Mouse (Mus musculus) lung, embryonic 16.5 days (tissue): Measurements from ENCODE around the gene Atic. TPM values are rescaled to one million over a fixed set of nuclear protein-coding genes. Genes with fewer than 3 reads are reported as not detected.
A peak's percentile ranks its signal among the peaks of the same experiment; 100 is the strongest.

ENCODE experiments used
- ATAC-seq: fragments of 200-750 bp; cut with Nextera tagmentation; 2 replicates; pipeline ENCODE4 v1.8.0; 2017; ENCODE audit warnings: low read depth, mild to moderate bottlenecking, moderate library complexity
- H3K27ac ChIP-seq: fragments of 300-500 bp; sonication (generic); 2 replicates; pipeline ENCODE4 v1.5.1; 2014; ENCODE audit warnings: mild to moderate bottlenecking, control low read depth, low read length
- H3K27me3 ChIP-seq: fragments of 300-500 bp; sonication (generic); 2 replicates; pipeline ENCODE4 v1.6.1; 2014; ENCODE audit warnings: low read depth, low read length, mixed read lengths; ENCODE audit not compliant: control insufficient read depth, insufficient read depth
- H3K36me3 ChIP-seq: fragments of 300-500 bp; sonication (generic); 2 replicates; pipeline ENCODE4 v1.6.1; 2014; ENCODE audit warnings: low read length; ENCODE audit not compliant: control insufficient read depth, insufficient read depth
- H3K4me1 ChIP-seq: fragments of 300-500 bp; sonication (generic); replicated peaks from 2 replicates; pipeline ENCODE4 v1.6.1; 2014; ENCODE audit warnings: low read length, mixed read lengths; ENCODE audit not compliant: control insufficient read depth, insufficient read depth
- H3K4me2 ChIP-seq: fragments of 300-500 bp; sonication (generic); 2 replicates; pipeline ENCODE4 v1.6.1; 2014; ENCODE audit warnings: low read depth, low read length, control low read depth
- H3K4me3 ChIP-seq: fragments of 300-500 bp; sonication (generic); 2 replicates; pipeline ENCODE4 v1.5.1; 2014; ENCODE audit warnings: mild to moderate bottlenecking, low read length, control low read depth
- H3K9ac ChIP-seq: fragments of 300-500 bp; sonication (generic); 2 replicates; pipeline ENCODE4 v1.6.1; 2014; ENCODE audit warnings: low read length, control low read depth
- H3K9me3 ChIP-seq: fragments of 300-500 bp; sonication (generic); 2 replicates; pipeline ENCODE4 v1.6.1; 2016; ENCODE audit warnings: low read length; ENCODE audit not compliant: control insufficient read depth
- WGBS: fragments of 180-500 bp; shearing (Covaris S2); extraction: QIAGEN DNeasy Blood & Tissue Kit; methylation state at CpG from one replicate; pipeline ENCODE4 v1.1.7; 2014; 5-methylcytosine and 5-hydroxymethylcytosine counted together
- polyA plus RNA-seq: library from polyadenylated mRNA; unstranded; fragments of >200 nt; fragmentation: Nextera tagmentation; extraction: Ambion mirVana; gene quantifications from 2 replicates; pipeline ENCODE4 v1.2.1, GENCODE M21; 2015

Gene Atic
- polyA plus RNA-seq, result 48.4 and 49.5 TPM in 2 replicates

DNA sequence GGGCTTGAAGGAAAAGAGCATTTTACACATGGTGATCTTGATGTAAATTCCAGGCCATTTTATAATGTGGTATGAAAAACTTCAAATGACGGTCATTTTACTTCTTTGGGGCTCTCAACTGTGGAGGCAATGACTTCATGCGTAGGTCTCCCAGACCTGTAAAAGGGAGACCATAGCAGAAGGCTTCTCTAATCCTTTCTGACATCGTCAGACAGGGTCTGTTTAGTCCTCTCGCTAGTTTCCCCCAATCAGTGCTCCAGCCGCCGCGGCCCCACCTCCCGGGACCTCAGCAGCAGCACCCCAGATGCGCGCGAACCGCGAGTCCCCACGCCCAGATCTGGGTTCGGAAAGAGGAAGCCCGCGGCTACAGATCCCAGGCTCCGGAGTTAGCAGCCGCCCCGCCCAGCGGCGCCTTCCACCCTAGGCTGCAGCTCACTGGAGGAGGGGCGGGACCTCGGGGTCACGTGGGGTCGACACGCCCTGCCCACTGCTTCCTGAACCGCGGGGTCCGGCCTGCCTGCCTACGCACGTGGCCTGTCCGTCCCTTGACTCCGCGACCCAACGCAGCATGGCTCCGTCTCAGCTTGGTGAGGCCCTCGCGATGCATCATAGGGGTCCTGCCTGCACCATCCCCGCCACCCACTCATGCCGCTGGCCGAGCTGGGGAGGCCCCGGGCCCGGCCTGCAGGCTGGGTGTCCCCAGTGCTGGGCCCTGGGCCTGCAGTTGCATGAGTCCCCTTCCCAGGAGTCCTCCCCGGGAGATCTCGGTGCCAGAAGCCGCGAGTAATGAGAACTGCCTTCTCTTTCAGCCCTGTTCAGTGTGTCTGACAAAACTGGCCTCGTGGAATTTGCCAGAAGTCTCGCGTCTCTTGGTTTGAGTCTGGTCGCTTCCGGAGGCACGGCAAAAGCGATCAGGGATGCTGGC is at the start of gene Atic:
TSS of gene Atic (plus strand) at position 463 of the 925 bp plus-strand sequence.
- Histone ChIP-seq H3K4me1 (peaks cover 10% of the 10 kb centered on the region), H3K9ac (peak within 1 kb of the TSS; percentile 82), H3K9me3 (no peaks in the 10 kb centered on the region), H3K27ac (peak within 1 kb of the TSS; percentile 80), H3K27me3 (no peaks in the 10 kb centered on the region), H3K36me3 (peaks cover 23% of the 10 kb centered on the region), H3K4me3 (peak within 1 kb of the TSS; percentile 77), H3K4me2 (peak within 1 kb of the TSS; percentile 92)
- WGBS, result under 1% methylated on average over 53 of the region's 55 CpGs
- ATAC-seq, result peak; percentile 100

GRCm38 (mm10) chr1:71507251-71507650 is 49.7 kb upstream of the Atic start:
- WGBS, result 32% methylated on average over 9 of the region's 9 CpGs

DNA sequence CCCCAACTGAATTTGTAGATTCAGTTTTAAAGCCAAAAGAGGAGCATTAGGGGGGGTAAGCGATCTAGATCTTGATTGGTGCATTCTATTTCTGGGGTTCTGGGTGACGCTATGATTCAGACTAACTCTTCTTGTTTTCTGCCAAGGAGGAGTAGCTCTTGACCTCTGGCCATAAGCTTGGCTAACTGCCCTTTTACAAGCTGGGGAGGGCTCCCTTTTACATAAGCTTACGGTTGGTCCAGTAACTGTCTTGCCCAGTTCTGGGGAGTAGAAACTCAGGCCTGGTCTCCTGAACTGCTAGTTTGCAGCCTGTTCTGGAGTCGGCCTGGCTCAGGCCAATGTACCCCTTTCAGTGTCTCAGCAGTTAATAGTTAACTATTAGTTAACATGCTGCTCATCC is 41.9 kb upstream of the Atic start:
- H3K4me2 ChIP-seq, result no peak overlapping the region
- ATAC-seq, result no peak
- no peaks in the 10 kb centered on the region for H3K9me3 ChIP-seq
- no peak overlapping the region for H3K4me3 ChIP-seq
- no peaks in the 10 kb centered on the region for H3K36me3 ChIP-seq
- 64% methylated on average over 4 of the region's 4 CpGs for WGBS
- no peak overlapping the region for H3K27ac ChIP-seq
- H3K9ac ChIP-seq, result no peak overlapping the region
- no peaks in the 10 kb centered on the region for H3K27me3 ChIP-seq
- no peaks in the 10 kb centered on the region for H3K4me1 ChIP-seq

More at GRCm38 (mm10) chr1:71507251-71507650, 49.7 kb upstream of the Atic start:
- ATAC-seq, result no peak
- H3K9me3 ChIP-seq, result no peaks in the 10 kb centered on the region
- H3K4me3 ChIP-seq, result no peak overlapping the region
- no peak overlapping the region for H3K4me2 ChIP-seq
- H3K27me3 ChIP-seq, result peaks cover 3% of the 10 kb centered on the region
- no peaks in the 10 kb centered on the region for H3K36me3 ChIP-seq
- H3K4me1 ChIP-seq, result no peaks in the 10 kb centered on the region
- H3K9ac ChIP-seq, result no peak overlapping the region
- no peak overlapping the region for H3K27ac ChIP-seq

DNA sequence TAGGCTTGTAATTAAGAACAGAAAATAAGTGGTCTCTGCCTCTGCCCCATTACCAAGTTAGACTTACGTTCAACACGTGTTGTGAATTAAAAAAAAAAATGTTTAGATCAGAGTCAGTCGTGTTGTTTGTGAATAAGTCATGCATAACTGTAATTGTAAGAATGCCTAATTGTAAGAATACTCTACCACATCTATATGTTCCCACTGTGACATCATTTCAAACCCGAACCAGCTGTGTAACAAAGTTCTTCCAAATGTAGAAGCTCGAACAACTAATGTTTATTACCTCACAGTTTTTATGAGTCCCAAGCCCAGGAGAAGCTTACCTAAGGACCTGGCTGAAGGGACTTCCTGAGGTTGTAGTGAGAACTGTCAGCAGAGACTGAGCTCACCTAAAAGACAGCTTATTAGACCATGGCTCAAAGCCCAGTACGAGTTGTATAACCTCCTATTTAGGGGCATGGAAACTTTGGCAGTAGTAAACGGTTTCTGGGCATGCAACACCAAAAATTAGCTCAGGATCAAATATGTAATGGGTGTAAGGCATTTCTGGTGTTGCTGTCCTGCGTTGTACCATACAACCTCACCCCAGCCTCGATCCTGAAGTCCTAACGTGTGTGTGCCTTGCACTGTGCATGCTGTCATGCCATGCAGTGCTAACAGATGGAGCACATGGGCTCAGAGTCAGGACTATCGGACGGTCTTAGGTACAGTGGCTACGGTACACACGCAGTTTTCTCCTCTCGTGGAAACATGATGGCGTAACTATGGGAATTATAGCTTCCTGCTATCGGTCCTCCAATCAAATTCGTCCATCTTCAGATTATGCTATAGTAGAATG is 27.9 kb upstream of the Atic start:
- no peaks in the 10 kb centered on the region for H3K36me3 ChIP-seq
- no peak overlapping the region for H3K9ac ChIP-seq
- H3K27ac ChIP-seq, result no peak overlapping the region
- no peak for ATAC-seq
- no peak overlapping the region for H3K4me2 ChIP-seq
- H3K27me3 ChIP-seq, result no peaks in the 10 kb centered on the region
- H3K4me1 ChIP-seq, result no peaks in the 10 kb centered on the region
- H3K4me3 ChIP-seq, result no peak overlapping the region
- H3K9me3 ChIP-seq, result no peaks in the 10 kb centered on the region
- WGBS, result 78% methylated on average over 18 of the region's 18 CpGs

DNA sequence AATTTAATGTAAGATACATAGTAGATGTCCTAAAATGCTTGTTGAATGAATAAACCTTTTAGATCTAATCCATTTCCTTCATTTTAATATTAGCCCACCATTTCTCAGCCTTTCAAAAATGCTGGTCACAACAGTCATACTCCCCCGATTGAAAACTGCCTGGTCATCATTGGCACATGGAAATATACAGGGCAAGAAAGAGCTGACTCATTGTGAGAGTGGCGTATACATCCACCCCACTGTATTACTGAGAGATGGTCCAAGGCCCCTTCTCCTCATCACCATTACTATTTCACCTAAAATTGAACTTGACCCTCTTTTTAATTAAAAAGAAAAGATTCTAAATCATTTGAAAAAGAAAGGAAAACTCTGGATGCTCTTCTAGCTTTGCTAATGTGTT is 26.2 kb upstream of the Atic start:
- no peak overlapping the region for H3K9ac ChIP-seq
- H3K4me1 ChIP-seq, result no peaks in the 10 kb centered on the region
- WGBS, result 74% methylated on average over 2 of the region's 2 CpGs
- no peak for ATAC-seq
- H3K27ac ChIP-seq, result no peak overlapping the region
- H3K4me2 ChIP-seq, result no peak overlapping the region
- H3K36me3 ChIP-seq, result no peaks in the 10 kb centered on the region
- no peaks in the 10 kb centered on the region for H3K27me3 ChIP-seq
- H3K9me3 ChIP-seq, result no peaks in the 10 kb centered on the region
- H3K4me3 ChIP-seq, result no peak overlapping the region

GRCm38 (mm10) chr1:71531653-71532052 is 25.3 kb upstream of the Atic start:
- H3K4me1 ChIP-seq, result no peaks in the 10 kb centered on the region
- H3K9me3 ChIP-seq, result no peaks in the 10 kb centered on the region
- no peak overlapping the region for H3K4me3 ChIP-seq
- no peaks in the 10 kb centered on the region for H3K36me3 ChIP-seq
- 18% methylated on average over 7 of the region's 7 CpGs for WGBS
- no peak overlapping the region for H3K4me2 ChIP-seq
- H3K27me3 ChIP-seq, result no peaks in the 10 kb centered on the region
- no peak for ATAC-seq
- H3K27ac ChIP-seq, result no peak overlapping the region
- no peak overlapping the region for H3K9ac ChIP-seq

DNA sequence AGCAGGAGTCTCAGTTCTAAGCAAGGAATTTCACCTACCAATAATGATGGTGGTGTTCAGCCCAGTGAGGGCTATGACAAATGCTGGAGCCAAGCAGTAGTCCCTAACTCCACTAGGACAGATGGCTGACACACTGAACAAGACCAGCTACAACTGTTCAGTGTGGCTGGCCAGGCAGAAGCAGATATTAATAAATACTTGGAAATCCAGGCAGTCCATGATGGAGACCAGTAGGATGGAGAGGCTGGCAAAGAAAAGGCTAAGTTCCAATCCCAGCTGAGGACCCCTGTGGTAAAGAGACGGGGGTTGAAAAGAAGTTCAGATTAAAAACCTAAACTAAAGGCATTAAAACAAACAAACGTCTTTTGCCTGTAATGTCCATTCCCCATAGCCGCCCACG is 17.3 kb upstream of the Atic start:
- Histone ChIP-seq H3K27me3 (no peaks in the 10 kb centered on the region), H3K27ac (no peak overlapping the region), H3K4me3 (no peak overlapping the region), H3K9me3 (no peaks in the 10 kb centered on the region), H3K9ac (no peak overlapping the region), H3K36me3 (no peaks in the 10 kb centered on the region), H3K4me1 (no peaks in the 10 kb centered on the region), H3K4me2 (no peak overlapping the region)
- 72% methylated on average over 4 of the region's 4 CpGs for WGBS
- ATAC-seq, result no peak

DNA sequence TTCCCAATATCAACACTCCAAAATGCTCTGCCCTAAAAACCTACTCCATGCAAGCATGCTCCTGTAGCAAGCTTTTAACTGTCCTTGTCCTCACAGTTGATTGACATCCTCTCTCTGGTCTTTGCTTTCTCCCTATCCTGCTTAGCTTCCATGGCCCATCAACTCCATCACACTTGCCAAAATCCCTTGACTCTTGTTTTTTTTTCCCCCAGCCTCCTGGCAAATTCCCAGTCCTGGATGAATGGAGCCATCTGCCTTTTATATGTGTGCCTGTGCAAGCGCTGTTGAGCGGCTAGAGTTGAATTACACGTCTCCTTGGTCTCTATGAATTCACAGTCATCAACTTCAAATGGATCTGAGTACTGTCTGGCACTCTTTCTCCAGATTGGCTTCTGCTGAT is 16.5 kb upstream of the Atic start:
- Histone ChIP-seq H3K9me3 (no peaks in the 10 kb centered on the region), H3K4me1 (no peaks in the 10 kb centered on the region), H3K4me2 (no peak overlapping the region), H3K4me3 (no peak overlapping the region), H3K27me3 (no peaks in the 10 kb centered on the region), H3K9ac (no peak overlapping the region), H3K27ac (no peak overlapping the region), H3K36me3 (no peaks in the 10 kb centered on the region)
- 57% methylated on average over 3 of the region's 3 CpGs for WGBS
- peak; percentile 41 for ATAC-seq

GRCm38 (mm10) chr1:71550626-71551195 is 6.2 kb upstream of the Atic start:
- WGBS, result 66% methylated on average over 10 of the region's 10 CpGs
- Histone ChIP-seq H3K36me3 (no peaks in the 10 kb centered on the region), H3K9ac (no peak overlapping the region), H3K4me3 (no peak overlapping the region), H3K4me1 (no peaks in the 10 kb centered on the region), H3K27me3 (no peaks in the 10 kb centered on the region), H3K4me2 (no peak overlapping the region), H3K9me3 (no peaks in the 10 kb centered on the region), H3K27ac (no peak overlapping the region)
- no peak for ATAC-seq
